Mouse (Mus musculus): Measurements from ENCODE around the gene Gm14419.
"Not testable (repeated sequence)": the region's sequence is repeated elsewhere in the genome, so short reads cannot be mapped to it uniquely, and the experiment has no call there.

Gm14419 gene

GRCm38 (mm10) chr2:177000656-177001055 lies at the start of gene Gm14419:
TSS of gene Gm14419 (plus strand) at chr2:177000956.
- DNase-seq (ENCODE audit: low spot score in 2 of 2), result not testable (repeated sequence)

Measured in right cerebral cortex, postnatal 10 days (tissue).